Mouse (Mus musculus) gastrocnemius, postnatal 10 days (tissue): ENCODE data around the gene Aoc3. TPM values are rescaled to one million over a fixed set of nuclear protein-coding genes. Genes with fewer than 3 reads are reported as not detected.
"Not testable (repeated sequence)": the region's sequence is repeated elsewhere in the genome, so short reads cannot be mapped to it uniquely, and the experiment has no call there.

Experiments used
- DNase-seq: peaks from one replicate; pipeline ENCODE4 v3.0.0; 2021; ENCODE audit warnings: mixed read lengths
- long read RNA-seq, 2 experiments: library from polyadenylated mRNA; stranded (forward); transcript quantifications; one replicate each; pipeline ENCODE4 v2.0.0; 2021
- total RNA-seq, 2 experiments: library from RNA; stranded (reverse); gene quantifications; 2 replicates each; pipeline ENCODE4 v1.2.3; 2021

Aoc3 gene
- total RNA-seq = 10 to 100 TPM; 25.2 to 31.0 TPM
- long read RNA-seq, experiment 1, full-length matches to known transcripts = 31 of 38 reads
- long read RNA-seq, experiment 1, partial matches to known transcripts = 2 of 38 reads
- long read RNA-seq, experiment 1, other reads (novel, unspliced or antisense) = 5 of 38 reads
- long read RNA-seq, experiment 2, full-length matches to known transcripts = 23 of 30 reads
- long read RNA-seq, experiment 2, partial matches to known transcripts = 1 of 30 reads
- long read RNA-seq, experiment 2, other reads (novel, unspliced or antisense) = 6 of 30 reads

GRCm38 (mm10) chr11:101330371-101330924, at the start of gene Aoc3:
TSS of gene Aoc3 (plus strand) at chr11:101330605.
- DNase-seq = no peak

GRCm38 (mm10) chr11:101280837-101281236, 49.6 kb upstream of the Aoc3 start:
- no peak for DNase-seq

GRCm38 (mm10) chr11:101282896-101283295, 47.5 kb upstream of the Aoc3 start:
- no peak for DNase-seq

GRCm38 (mm10) chr11:101283805-101284204, 46.6 kb upstream of the Aoc3 start:
- no peak for DNase-seq

GRCm38 (mm10) chr11:101287306-101287705, 43.1 kb upstream of the Aoc3 start:
- no peak for DNase-seq

- no peak for DNase-seq
Measured at GRCm38 (mm10) chr11:101291231-101291630, 39.2 kb upstream of the Aoc3 start.

- DNase-seq = no peak
Measured at GRCm38 (mm10) chr11:101295191-101295590, 35.2 kb upstream of the Aoc3 start.

- DNase-seq = no peak
Measured at GRCm38 (mm10) chr11:101300881-101301280, 29.5 kb upstream of the Aoc3 start.

GRCm38 (mm10) chr11:101301299-101302003, 29.0 kb upstream of the Aoc3 start:
- no peak for DNase-seq

GRCm38 (mm10) chr11:101302004-101302798, 28.2 kb upstream of the Aoc3 start, which contains the start of gene Becn1:
TSS of gene Becn1 (minus strand) at chr11:101302286.
- peak; percentile 99 for DNase-seq

GRCm38 (mm10) chr11:101307744-101308143, 22.7 kb upstream of the Aoc3 start:
- no peak for DNase-seq

- DNase-seq = no peak
Measured at GRCm38 (mm10) chr11:101311083-101311482, 19.3 kb upstream of the Aoc3 start.

- no peak for DNase-seq
Measured at GRCm38 (mm10) chr11:101312150-101312549, 18.3 kb upstream of the Aoc3 start.

GRCm38 (mm10) chr11:101314567-101314966, 15.8 kb upstream of the Aoc3 start:
- DNase-seq = no peak

GRCm38 (mm10) chr11:101315082-101315650, 15.2 kb upstream of the Aoc3 start:
- DNase-seq = no peak

GRCm38 (mm10) chr11:101315665-101316500, 14.5 kb upstream of the Aoc3 start, which contains the start of gene Psme3:
TSS of gene Psme3 (plus strand) at chr11:101316213.
- peak; percentile 91 for DNase-seq

GRCm38 (mm10) chr11:101316501-101316917, 13.9 kb upstream of the Aoc3 start:
- no peak for DNase-seq

GRCm38 (mm10) chr11:101323609-101324008, 6.8 kb upstream of the Aoc3 start:
- DNase-seq = peak; percentile 71

GRCm38 (mm10) chr11:101324763-101325162, 5.6 kb upstream of the Aoc3 start, which contains the start of gene Aoc2:
TSS of gene Aoc2 (plus strand) at chr11:101325063.
- DNase-seq = no peak

- DNase-seq = not testable (repeated sequence)
Measured at GRCm38 (mm10) chr11:101325201-101325600, 5.2 kb upstream of the Aoc3 start.

GRCm38 (mm10) chr11:101326147-101326546, 4.3 kb upstream of the Aoc3 start:
- no peak for DNase-seq
